Mouse (Mus musculus) lung, adult 2 months (tissue): ENCODE results near the gene Parg.

Source experiments
- CTCF ChIP-seq: fragments of 200-500 bp; IDR thresholded peaks from 2 replicates; pipeline ENCODE4 v1.5.1; 2011; ENCODE audit warnings: mild to moderate bottlenecking, low read length, control low read depth; ENCODE audit not compliant: insufficient read depth
- POLR2A ChIP-seq: fragments of 200-500 bp; IDR thresholded peaks from 2 replicates; pipeline ENCODE4 v1.6.1; 2011; ENCODE audit warnings: low read depth, mild to moderate bottlenecking, control low read depth, low read length, borderline replicate concordance; ENCODE audit errors: extremely low read depth

- TF ChIP-seq CTCF = no peak
- no peak for TF ChIP-seq POLR2A
These were observed 142.4 kb downstream of the Parg start for GRCm38 (mm10) chr14:32344176-32344575.
